Mouse (Mus musculus) ES-Bruce4 (cell line): Measurements from ENCODE around the gene Btbd2.

Experiments used
- CTCF ChIP-seq: IDR thresholded peaks from one replicate; pipeline ENCODE4 v1.8.1; 2011; ENCODE audit warnings: low read depth, low read length
- EP300 ChIP-seq: IDR thresholded peaks from 2 replicates; pipeline ENCODE4 v1.6.1; 2011; ENCODE audit warnings: low read depth, low read length; ENCODE audit not compliant: insufficient read depth
- POLR2A ChIP-seq: IDR thresholded peaks from one replicate; pipeline ENCODE4 v1.8.1; 2011; ENCODE audit warnings: low read length; ENCODE audit not compliant: insufficient read depth

DNA sequence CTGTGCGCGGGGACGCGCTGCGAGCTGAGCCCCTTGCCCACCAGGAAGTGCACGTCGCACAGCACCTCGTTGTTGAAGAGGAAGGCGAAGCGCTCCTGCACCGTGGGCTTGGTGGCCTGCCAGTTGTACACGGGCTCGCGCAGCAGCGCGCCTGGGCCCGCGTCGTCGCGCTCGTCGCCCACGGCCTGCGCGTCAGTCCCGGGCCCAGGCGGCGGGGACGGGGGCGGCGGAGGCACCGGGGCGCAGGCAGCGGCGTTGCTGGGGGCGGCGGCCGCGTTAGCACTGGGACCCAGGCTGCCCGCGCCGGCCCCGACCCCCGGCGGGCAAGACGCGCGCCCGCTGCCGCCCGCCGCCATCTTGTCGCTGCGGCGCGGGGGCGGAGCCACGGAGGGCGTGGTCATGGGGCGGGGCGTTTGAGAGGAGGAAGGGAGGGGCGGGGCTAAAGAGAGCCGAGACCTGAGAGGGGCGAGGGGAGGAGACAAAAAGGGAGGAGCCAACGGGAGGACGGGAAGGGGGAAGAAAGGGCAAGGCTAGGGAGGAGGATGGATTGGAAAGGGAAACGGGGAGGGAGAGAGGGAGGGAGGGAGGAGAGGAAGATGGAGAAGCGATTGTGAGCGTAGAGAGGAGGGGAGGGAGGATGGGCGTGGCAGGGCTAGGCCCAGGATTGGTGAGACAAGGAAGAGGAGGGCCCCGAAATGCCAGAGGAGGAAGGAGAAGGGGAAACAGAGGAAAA lies 575 bp downstream of the Btbd2 start:
- TF ChIP-seq POLR2A (no peak), CTCF (no peak), EP300 (0 out of 2 replicates have a peak, but pooled peaks have one; percentile 13)
